Mouse (Mus musculus): ENCODE data around the gene Ap5s1. TPM values are rescaled to one million over a fixed set of nuclear protein-coding genes. Genes with fewer than 3 reads are reported as not detected.

The Ap5s1 gene
- polyA plus RNA-seq, 1 experiment from 2014 or later = 41.9 TPM

DNA sequence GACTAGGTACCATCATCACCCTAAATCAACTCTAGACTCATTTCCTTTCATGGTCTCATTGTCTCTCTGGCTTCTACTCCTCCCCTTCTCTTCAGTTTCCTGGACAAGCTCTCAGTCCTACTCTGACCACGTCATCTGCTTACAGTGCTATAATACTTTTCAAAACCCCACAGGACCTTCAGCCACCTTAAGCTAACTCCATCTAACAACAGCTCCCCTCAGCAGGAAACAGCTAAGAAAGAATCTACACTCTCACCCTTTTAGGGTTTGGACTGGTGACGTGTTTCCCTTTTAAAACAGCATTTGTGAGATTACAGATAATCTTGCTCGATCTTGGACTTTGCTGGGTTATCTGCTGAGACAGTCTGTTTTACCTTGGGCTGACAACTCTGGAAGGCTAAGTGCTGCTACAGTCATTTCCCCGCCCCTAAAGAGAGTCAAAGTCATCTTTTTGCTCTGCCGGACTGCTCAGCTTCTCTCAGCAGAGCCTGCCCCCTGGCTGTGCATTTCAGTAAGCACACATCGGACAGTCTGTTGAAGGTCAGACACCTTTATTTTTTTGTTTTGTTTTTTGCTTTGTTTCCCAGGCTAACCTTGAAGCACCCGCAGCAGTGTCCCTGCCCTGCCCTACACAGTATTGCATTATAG lies 46.9 kb downstream of the Ap5s1 start:
- Histone ChIP-seq H3K4me2 (ENCODE audit: low read depth, low read length) (peak overlapping the region; percentile 36), H3K27me3 (ENCODE audit: control insufficient read depth, insufficient read depth, low read length) (no peaks in the 10 kb centered on the region), H3K27ac (ENCODE audit: low read length) (peak overlapping the region; percentile 74), H3K9ac (ENCODE audit: low read length) (peak overlapping the region; percentile 33; the same call in 1 of the 2 replicates), H3K36me3 (ENCODE audit: control insufficient read depth, insufficient read depth) (no peaks in the 10 kb centered on the region), H3K4me1 (ENCODE audit: control insufficient read depth, insufficient read depth, low read length) (peaks cover 10% of the 10 kb centered on the region), H3K4me3 (ENCODE audit: low read length) (no peak overlapping the region), H3K9me3 (replicated peaks; ENCODE audit: control insufficient read depth, low read length) (no peaks in the 10 kb centered on the region)
- WGBS = 6% methylated on average over 7 of the region's 7 CpGs
- peak; percentile 79 for ATAC-seq (replicated peaks; ENCODE audit: extremely low read depth, insufficient read depth, low FRiP score)

DNA sequence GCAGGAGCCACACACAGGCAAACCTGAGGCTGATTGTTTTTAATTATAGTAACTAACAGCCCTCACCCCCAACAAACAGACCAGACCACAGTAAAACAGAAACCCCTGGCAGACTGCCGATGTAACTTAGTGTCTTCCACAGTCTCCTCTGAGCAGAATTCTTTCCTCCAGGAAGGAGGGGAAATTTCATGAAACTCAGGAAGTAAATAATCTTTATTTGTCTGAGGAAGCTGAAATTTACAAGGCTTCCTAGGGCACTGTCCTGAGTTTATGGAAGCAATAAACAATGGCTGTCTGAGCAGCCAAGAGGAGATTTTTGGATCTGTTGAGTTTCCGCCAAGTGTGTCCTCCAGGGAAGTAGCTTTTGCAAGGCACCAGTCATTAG lies 47.4 kb downstream of the Ap5s1 start:
- Histone ChIP-seq H3K4me2 (ENCODE audit: low read depth, low read length) (peak overlapping the region; percentile 36), H3K27ac (ENCODE audit: low read length) (peak overlapping the region; percentile 74), H3K4me3 (ENCODE audit: low read length) (no peak overlapping the region), H3K9me3 (replicated peaks; ENCODE audit: control insufficient read depth, low read length) (no peaks in the 10 kb centered on the region), H3K9ac (ENCODE audit: low read length) (peak overlapping the region; percentile 33; the same call in 1 of the 2 replicates), H3K27me3 (ENCODE audit: control insufficient read depth, insufficient read depth, low read length) (no peaks in the 10 kb centered on the region), H3K36me3 (ENCODE audit: control insufficient read depth, insufficient read depth) (no peaks in the 10 kb centered on the region), H3K4me1 (ENCODE audit: control insufficient read depth, insufficient read depth, low read length) (peaks cover 10% of the 10 kb centered on the region)
- WGBS = 57% methylated on average over 2 of the region's 2 CpGs
- ATAC-seq (replicated peaks; ENCODE audit: extremely low read depth, insufficient read depth, low FRiP score) = no peak; the same call in 1 of the 2 replicates

DNA sequence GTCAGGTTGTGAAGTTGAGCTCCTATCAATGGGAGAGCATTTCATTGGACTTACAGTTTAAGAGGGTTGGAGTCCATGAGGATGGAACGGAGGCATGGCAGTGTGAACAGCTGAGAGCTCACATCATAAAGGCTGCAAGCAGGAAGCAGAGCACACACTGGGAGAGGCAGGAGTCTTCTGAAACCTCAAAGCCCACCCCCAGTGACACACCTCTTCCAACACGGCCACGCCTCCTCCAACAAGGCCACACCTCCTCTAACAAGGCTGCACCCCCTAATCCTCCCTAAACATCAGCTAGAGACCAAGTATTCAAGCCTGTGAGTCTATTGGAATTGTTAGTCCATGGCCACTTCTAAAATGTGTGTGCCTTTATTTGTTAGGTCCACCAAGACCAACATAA lies 48.9 kb downstream of the Ap5s1 start:
- H3K27me3 ChIP-seq (ENCODE audit: control insufficient read depth, insufficient read depth, low read length) = no peaks in the 10 kb centered on the region
- no peak overlapping the region for H3K4me3 ChIP-seq (ENCODE audit: low read length)
- no peak overlapping the region for H3K9ac ChIP-seq (ENCODE audit: low read length)
- H3K4me1 ChIP-seq (ENCODE audit: control insufficient read depth, insufficient read depth, low read length) = peaks cover 18% of the 10 kb centered on the region
- H3K4me2 ChIP-seq (ENCODE audit: low read depth, low read length) = no peak overlapping the region
- no peak for ATAC-seq (replicated peaks; ENCODE audit: extremely low read depth, insufficient read depth, low FRiP score)
- H3K36me3 ChIP-seq (ENCODE audit: control insufficient read depth, insufficient read depth) = no peaks in the 10 kb centered on the region
- H3K27ac ChIP-seq (ENCODE audit: low read length) = no peak overlapping the region
- 56% methylated on average over 3 of the region's 3 CpGs for WGBS
- no peaks in the 10 kb centered on the region for H3K9me3 ChIP-seq (replicated peaks; ENCODE audit: control insufficient read depth, low read length)

DNA sequence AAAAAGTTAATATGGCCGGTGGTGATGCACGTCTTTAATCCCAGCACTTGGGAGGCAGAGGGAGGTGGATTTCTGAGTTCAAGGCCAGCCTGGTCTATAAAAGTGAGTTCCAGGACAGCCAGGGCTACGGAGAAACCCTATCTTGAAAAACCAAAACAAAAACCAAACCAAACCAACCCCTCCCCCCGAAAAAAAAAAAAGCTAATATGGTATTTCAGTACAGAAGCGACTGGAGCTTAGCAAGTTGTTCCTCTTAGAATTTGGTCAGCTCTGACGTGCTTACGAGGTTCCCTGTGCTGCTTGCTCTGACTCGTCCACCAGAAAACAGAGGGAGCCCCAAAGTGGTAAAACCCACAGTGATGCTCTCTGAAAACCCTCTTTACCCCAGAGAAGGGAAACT lies 51.8 kb downstream of the Ap5s1 start:
- Histone ChIP-seq H3K36me3 (ENCODE audit: control insufficient read depth, insufficient read depth) (no peaks in the 10 kb centered on the region), H3K27me3 (ENCODE audit: control insufficient read depth, insufficient read depth, low read length) (no peaks in the 10 kb centered on the region), H3K4me3 (ENCODE audit: low read length) (no peak overlapping the region), H3K9ac (ENCODE audit: low read length) (no peak overlapping the region), H3K9me3 (replicated peaks; ENCODE audit: control insufficient read depth, low read length) (no peaks in the 10 kb centered on the region), H3K4me1 (ENCODE audit: control insufficient read depth, insufficient read depth, low read length) (peaks cover 25% of the 10 kb centered on the region), H3K4me2 (ENCODE audit: low read depth, low read length) (no peak overlapping the region), H3K27ac (ENCODE audit: low read length) (no peak overlapping the region)
- 84% methylated on average over 8 of the region's 8 CpGs for WGBS
- no peak for ATAC-seq (replicated peaks; ENCODE audit: extremely low read depth, insufficient read depth, low FRiP score)

DNA sequence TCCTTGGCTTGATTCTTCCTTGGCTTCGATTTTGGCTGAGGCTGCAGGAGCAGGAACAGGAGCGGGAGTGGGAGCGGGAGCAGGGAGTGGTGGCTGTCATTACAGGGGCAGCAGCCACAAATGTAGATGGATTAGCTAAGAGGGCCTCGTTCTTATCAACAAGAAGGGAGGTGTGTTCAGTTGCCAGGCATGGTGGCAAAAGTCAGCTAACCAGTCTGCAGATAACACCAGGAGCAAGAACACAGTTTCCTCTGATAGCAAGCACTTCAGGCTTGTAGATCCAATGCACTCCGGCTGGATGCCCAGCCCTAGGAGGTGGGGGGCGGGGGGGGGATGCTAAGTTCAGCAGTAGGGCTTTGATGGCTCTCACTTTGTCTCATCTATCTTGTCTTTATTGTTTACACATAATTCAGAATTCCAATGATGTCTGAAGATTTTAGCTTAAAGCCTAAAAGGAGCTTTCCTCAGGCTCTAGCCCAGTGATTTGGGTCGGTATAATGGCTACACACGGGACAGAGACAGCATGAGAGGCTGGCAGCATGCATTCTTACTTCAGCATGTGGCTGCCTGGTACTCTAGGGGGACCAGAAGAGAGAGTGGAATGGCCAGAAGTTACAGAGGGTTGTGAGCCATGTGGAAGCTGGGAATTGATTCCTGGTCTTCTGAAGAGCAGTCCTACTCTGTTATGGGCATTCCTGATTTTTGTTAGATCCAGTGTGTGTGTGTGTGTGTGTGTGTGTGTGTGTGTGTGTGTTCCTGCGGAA lies 53.8 kb downstream of the Ap5s1 start:
- peak overlapping the region; percentile 20 for H3K27ac ChIP-seq (ENCODE audit: low read length)
- WGBS = 23% methylated on average over 9 of the region's 9 CpGs
- H3K36me3 ChIP-seq (ENCODE audit: control insufficient read depth, insufficient read depth) = 0 out of 2 replicates have a peak, but pooled peaks cover 2% of the 10 kb centered on the region
- H3K4me3 ChIP-seq (ENCODE audit: low read length) = no peak overlapping the region
- no peaks in the 10 kb centered on the region for H3K9me3 ChIP-seq (replicated peaks; ENCODE audit: control insufficient read depth, low read length)
- no peak for ATAC-seq (replicated peaks; ENCODE audit: extremely low read depth, insufficient read depth, low FRiP score)
- no peaks in the 10 kb centered on the region for H3K27me3 ChIP-seq (ENCODE audit: control insufficient read depth, insufficient read depth, low read length)
- peaks cover 38% of the 10 kb centered on the region for H3K4me1 ChIP-seq (ENCODE audit: control insufficient read depth, insufficient read depth, low read length)
- H3K4me2 ChIP-seq (ENCODE audit: low read depth, low read length) = peak overlapping the region; percentile 31; the same call in 1 of the 2 replicates
- peak overlapping the region; percentile 36; the same call in 1 of the 2 replicates for H3K9ac ChIP-seq (ENCODE audit: low read length)

DNA sequence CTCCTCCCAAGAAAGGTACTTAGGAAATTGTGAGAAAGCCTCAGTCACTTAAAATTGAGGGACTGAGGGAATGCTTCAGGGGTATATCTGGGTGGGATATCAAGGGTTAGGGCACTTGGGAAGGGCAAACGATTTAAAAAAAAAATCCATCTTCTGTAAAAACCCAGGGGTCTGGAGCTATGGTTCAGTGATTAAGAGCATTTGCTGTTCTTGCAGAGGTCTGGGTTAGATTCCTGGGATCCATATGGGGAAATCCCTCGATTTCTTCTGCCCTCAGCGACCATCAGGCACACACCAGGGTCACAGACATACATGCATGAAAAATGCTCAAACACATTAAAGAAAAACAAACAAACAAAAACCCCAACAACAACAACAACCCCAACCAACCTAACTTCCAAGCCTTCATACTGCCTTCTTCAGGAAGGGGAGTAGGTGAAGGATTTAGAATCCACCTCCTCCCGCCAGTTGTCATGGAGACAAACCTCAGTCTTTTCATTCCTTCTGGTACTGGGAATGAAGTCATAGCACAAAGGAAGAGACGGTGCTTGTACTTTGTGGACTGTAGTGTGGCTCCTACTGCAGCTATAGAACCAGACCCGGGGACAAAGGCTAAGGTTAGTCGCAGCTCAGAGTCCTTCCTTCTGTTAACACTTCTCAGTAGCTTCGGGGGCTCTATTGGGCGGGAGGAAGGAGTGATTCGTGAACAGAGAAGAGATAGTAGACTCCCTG lies 54.8 kb downstream of the Ap5s1 start:
- peak overlapping the region; percentile 89 for H3K4me3 ChIP-seq (ENCODE audit: low read length)
- H3K27me3 ChIP-seq (ENCODE audit: control insufficient read depth, insufficient read depth, low read length) = no peaks in the 10 kb centered on the region
- ATAC-seq (replicated peaks; ENCODE audit: extremely low read depth, insufficient read depth, low FRiP score) = peak; percentile 35
- 0 out of 2 replicates have a peak, but pooled peaks cover 2% of the 10 kb centered on the region for H3K36me3 ChIP-seq (ENCODE audit: control insufficient read depth, insufficient read depth)
- peaks cover 38% of the 10 kb centered on the region for H3K4me1 ChIP-seq (ENCODE audit: control insufficient read depth, insufficient read depth, low read length)
- peak overlapping the region; percentile 70 for H3K4me2 ChIP-seq (ENCODE audit: low read depth, low read length)
- no peaks in the 10 kb centered on the region for H3K9me3 ChIP-seq (replicated peaks; ENCODE audit: control insufficient read depth, low read length)
- peak overlapping the region; percentile 84 for H3K9ac ChIP-seq (ENCODE audit: low read length)
- WGBS = 7% methylated on average over 10 of the region's 10 CpGs
- peak overlapping the region; percentile 90 for H3K27ac ChIP-seq (ENCODE audit: low read length)

DNA sequence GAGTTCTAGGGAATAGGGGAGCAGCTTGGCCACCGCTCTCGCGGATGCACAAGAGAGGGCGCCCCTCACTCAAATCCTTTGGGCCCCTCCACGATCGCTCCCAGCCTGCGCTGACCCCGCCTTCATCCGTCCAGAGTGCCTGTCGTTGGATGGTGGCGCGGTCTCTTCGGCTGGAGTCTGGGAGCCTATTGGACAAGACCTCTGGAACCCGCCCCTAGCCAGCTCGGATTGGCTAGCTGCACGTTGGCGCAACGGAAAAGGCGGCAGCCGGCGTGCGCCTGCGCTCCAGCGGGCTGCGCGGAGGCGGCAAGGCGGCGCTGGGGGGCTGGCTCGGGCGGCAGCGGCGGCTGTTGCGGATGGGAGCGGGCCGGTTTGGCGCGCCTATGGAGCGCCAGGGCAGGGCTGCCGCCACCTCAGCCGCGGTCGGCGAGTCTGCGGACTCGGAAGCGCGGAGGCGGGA lies 55.4 kb downstream of the Ap5s1 start, which contains the start of gene Pank2:
Pank2 (plus strand) TSS at position 283 of the 460 bp plus-strand sequence.
- under 1% methylated on average over 49 of the region's 49 CpGs for WGBS
- H3K27ac ChIP-seq (ENCODE audit: low read length) = peak within 1 kb of the TSS; percentile 99
- H3K9ac ChIP-seq (ENCODE audit: low read length) = peak within 1 kb of the TSS; percentile 96
- peak within 1 kb of the TSS; percentile 89 for H3K4me3 ChIP-seq (ENCODE audit: low read length)
- H3K4me1 ChIP-seq (ENCODE audit: control insufficient read depth, insufficient read depth, low read length) = peaks cover 34% of the 10 kb centered on the region
- ATAC-seq (replicated peaks; ENCODE audit: extremely low read depth, insufficient read depth, low FRiP score) = peak; percentile 98
- no peaks in the 10 kb centered on the region for H3K27me3 ChIP-seq (ENCODE audit: control insufficient read depth, insufficient read depth, low read length)
- H3K4me2 ChIP-seq (ENCODE audit: low read depth, low read length) = peak within 1 kb of the TSS; percentile 95
- H3K36me3 ChIP-seq (ENCODE audit: control insufficient read depth, insufficient read depth) = 0 out of 2 replicates have a peak, but pooled peaks cover 2% of the 10 kb centered on the region
- H3K9me3 ChIP-seq (replicated peaks; ENCODE audit: control insufficient read depth, low read length) = no peaks in the 10 kb centered on the region
